Mouse (Mus musculus) G1E-ER4 (cell line): ENCODE measurements around the gene Cldn3. TPM values are rescaled to one million over a fixed set of nuclear protein-coding genes. Genes with fewer than 3 reads are reported as not detected.

Source experiments
- GATA1 ChIP-seq: IDR thresholded peaks from one replicate; pipeline ENCODE4 v1.8.0; 2012; ENCODE audit warnings: low read length, inconsistent platforms
- polyA plus RNA-seq: library from polyadenylated mRNA; stranded (reverse); fragments of >175 nt; gene quantifications from 2 replicates; pipeline ENCODE4 v1.2.3, GENCODE M21; 2012

Cldn3 gene
- not detected in 2 replicates for polyA plus RNA-seq

- no peak for TF ChIP-seq GATA1
These were observed at the start of gene Cldn3 for GRCm38 (mm10) chr5:134985633-134986297. TSS of gene Cldn3 (plus strand) at chr5:134986214.

- no peak for TF ChIP-seq GATA1
These were observed 49.3 kb upstream of the Cldn3 start for GRCm38 (mm10) chr5:134936626-134937185.

- no peak for TF ChIP-seq GATA1
These were observed 46.9 kb upstream of the Cldn3 start for GRCm38 (mm10) chr5:134939069-134939468.

- TF ChIP-seq GATA1 = no peak
These were observed 44.4 kb upstream of the Cldn3 start for GRCm38 (mm10) chr5:134941472-134942209.

- no peak for TF ChIP-seq GATA1
These were observed 43.3 kb upstream of the Cldn3 start for GRCm38 (mm10) chr5:134942740-134943139.

- no peak for TF ChIP-seq GATA1
These were observed 41.8 kb upstream of the Cldn3 start for GRCm38 (mm10) chr5:134944179-134944578.

- no peak for TF ChIP-seq GATA1
These were observed 40.6 kb upstream of the Cldn3 start for GRCm38 (mm10) chr5:134945266-134945959.

GRCm38 (mm10) chr5:134946063-134946856 is 39.8 kb upstream of the Cldn3 start:
- TF ChIP-seq GATA1 = no peak

- no peak for TF ChIP-seq GATA1
These were observed 39.2 kb upstream of the Cldn3 start, which contains the start of gene Cldn4 for GRCm38 (mm10) chr5:134946857-134947255. TSS of gene Cldn4 (minus strand) at chr5:134946934.

GRCm38 (mm10) chr5:134947420-134948084 is 38.5 kb upstream of the Cldn3 start:
- no peak for TF ChIP-seq GATA1

- no peak for TF ChIP-seq GATA1
These were observed 38.0 kb upstream of the Cldn3 start for GRCm38 (mm10) chr5:134948085-134948439.

GRCm38 (mm10) chr5:134951053-134951884 is 34.7 kb upstream of the Cldn3 start:
- TF ChIP-seq GATA1 = no peak

- TF ChIP-seq GATA1 = no peak
These were observed 30.5 kb upstream of the Cldn3 start for GRCm38 (mm10) chr5:134955491-134955890.

- TF ChIP-seq GATA1 = no peak
These were observed 26.9 kb upstream of the Cldn3 start for GRCm38 (mm10) chr5:134959114-134959513.
